Mouse (Mus musculus) lung, adult 2 months (tissue): Measurements from ENCODE around the gene Maea. TPM values are rescaled to one million over a fixed set of nuclear protein-coding genes. Genes with fewer than 3 reads are reported as not detected.

Experiments used
- DNase-seq: peaks from one replicate; pipeline ENCODE4 v3.0.0; 2022
- H3K4me1 ChIP-seq: fragments of 200-500 bp; 2 replicates; pipeline ENCODE4 v1.6.1; 2011; ENCODE audit warnings: low read length; ENCODE audit not compliant: control insufficient read depth, insufficient read depth
- H3K4me3 ChIP-seq: fragments of 200-500 bp; replicated peaks from 2 replicates; pipeline ENCODE3; 2011; ENCODE audit warnings: low read depth, mild to moderate bottlenecking, control low read depth, low read length; ENCODE audit errors: extremely low read depth
- CTCF ChIP-seq: fragments of 200-500 bp; IDR thresholded peaks from 2 replicates; pipeline ENCODE4 v1.5.1; 2011; ENCODE audit warnings: mild to moderate bottlenecking, low read length, control low read depth; ENCODE audit not compliant: insufficient read depth
- POLR2A ChIP-seq: fragments of 200-500 bp; IDR thresholded peaks from 2 replicates; pipeline ENCODE4 v1.6.1; 2011; ENCODE audit warnings: low read depth, mild to moderate bottlenecking, control low read depth, low read length, borderline replicate concordance; ENCODE audit errors: extremely low read depth
- WGBS: fragments of 180-500 bp; shearing (Covaris S2); methylation state at CpG from one replicate; pipeline ENCODE4 v1.1.7; 2018; 5-methylcytosine and 5-hydroxymethylcytosine counted together
- polyA plus RNA-seq: library from polyadenylated mRNA; depleted of rRNA; stranded (reverse); fragments of >200 nt; gene quantifications from 2 replicates; pipeline ENCODE4 v1.2.3, GENCODE M21; 2012; rRNA removed

Maea gene
- polyA plus RNA-seq, 1 experiment = 114 TPM

DNA sequence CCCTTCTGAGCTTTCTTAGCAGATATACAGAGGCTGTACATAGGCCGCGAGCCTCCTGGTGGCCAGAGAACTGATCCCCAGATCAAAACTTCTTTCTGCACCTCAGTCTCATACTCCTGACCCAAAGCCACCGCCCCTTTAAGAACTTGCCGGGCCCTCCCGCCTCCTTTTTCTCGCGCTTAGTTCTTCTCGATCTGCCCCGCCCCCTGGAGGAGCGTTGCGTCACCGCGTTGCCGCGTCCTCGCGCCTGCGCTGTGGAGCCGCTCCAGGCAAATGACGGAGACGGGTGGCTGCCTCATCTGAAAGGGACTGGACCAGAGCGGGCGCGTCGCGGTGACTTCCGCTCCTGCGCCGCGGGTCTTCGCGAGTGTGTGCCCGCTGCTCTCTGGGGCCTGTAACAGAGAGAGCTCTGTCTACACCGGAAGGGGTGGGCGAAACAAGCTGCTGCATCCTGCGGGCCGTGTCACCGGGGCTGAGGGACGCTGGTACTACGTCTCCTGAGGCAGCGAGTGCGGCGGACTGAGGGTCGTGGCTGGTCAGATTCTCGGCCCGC, 43.1 kb downstream of the Maea start, which contains the start of gene Uvssa:
Uvssa (plus strand) TSS at position 248 of the 553 bp plus-strand sequence.
- WGBS = under 1% methylated on average over 46 of the region's 46 CpGs
- peak; percentile 99 for DNase-seq
- Histone ChIP-seq H3K4me3 (peak within 1 kb of the TSS; percentile 76), H3K4me1 (peaks cover 7% of the 10 kb centered on the region; the same call in 1 of the 2 replicates)
- TF ChIP-seq CTCF (0 out of 2 replicates have a peak, but pooled peaks have one; percentile 18), POLR2A (peak; percentile 97)

DNA sequence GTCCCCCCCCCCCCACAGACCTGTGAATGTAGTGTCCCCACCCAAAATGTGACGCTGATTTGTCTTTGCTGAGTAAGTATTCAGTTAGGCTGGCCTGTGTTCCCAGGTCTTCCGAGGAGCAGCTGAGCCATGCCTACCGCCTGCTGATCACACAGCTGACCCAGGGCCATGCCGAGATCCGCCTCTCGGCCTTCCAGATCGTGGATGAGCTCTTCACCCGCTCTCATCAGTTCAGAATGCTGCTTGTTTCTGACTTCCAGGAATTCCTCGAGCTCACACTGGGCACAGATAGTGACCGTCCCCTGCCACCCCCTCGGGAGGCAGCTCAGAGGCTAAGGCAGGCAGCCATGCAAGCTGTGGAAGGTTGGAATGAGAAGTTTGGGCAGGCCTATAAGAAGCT, 52.2 kb downstream of the Maea start:
- WGBS = 84% methylated on average over 11 of the region's 11 CpGs
- DNase-seq = no peak
- no peak overlapping the region for H3K4me3 ChIP-seq
- H3K4me1 ChIP-seq = no peaks in the 10 kb centered on the region
- no peak for TF ChIP-seq CTCF

DNA sequence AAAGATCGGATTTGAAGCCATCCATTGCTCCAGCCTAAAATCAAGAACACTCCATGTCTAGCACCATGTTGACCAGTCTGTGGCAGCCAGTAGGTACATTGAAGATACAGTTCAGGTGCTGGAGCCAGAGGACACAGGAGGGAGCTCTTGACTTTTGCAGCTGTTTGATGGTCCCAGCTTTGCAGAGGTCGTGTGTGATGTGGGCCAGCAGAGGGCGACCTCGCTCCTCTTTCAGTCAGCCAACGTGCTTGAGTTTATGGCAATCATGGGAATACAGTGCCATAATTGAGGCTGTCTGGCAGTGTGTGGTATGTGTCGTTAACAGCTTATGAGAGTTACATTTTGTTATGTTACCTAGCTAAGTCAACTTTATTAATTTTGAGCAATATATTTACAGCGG, 58.5 kb downstream of the Maea start:
- 21% methylated on average over 7 of the region's 7 CpGs for WGBS

DNA sequence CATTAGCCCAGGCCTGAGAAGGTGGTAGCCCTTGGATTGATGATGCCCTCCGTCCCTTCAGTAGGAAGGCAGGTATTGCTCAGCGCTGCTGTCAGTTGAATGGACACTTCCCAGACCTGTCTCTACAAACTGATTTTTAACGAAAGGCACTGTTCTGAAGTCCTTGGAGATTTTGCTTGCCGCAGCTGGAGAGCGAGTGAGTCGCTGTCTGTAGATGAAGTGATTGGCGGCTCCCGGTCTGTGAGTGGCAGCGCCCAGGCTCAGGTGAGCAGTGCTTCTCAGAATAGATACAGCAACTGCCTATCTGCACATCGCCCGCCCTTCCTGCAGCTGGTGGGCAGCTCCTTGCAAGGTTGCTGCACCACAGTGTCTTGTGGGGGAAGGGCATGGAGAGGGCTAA, 60.4 kb downstream of the Maea start:
- no peak for DNase-seq
- TF ChIP-seq POLR2A = no peak
- no peak for TF ChIP-seq CTCF
- H3K4me1 ChIP-seq = no peaks in the 10 kb centered on the region
- H3K4me3 ChIP-seq = no peak overlapping the region
- 92% methylated on average over 11 of the region's 11 CpGs for WGBS

More for the DNA sequence above, 58.5 kb downstream of the Maea start:
- TF ChIP-seq POLR2A (no peak), CTCF (peak; percentile 96)
- peak; percentile 57 for DNase-seq
- Histone ChIP-seq H3K4me3 (no peak overlapping the region), H3K4me1 (no peaks in the 10 kb centered on the region)

DNA sequence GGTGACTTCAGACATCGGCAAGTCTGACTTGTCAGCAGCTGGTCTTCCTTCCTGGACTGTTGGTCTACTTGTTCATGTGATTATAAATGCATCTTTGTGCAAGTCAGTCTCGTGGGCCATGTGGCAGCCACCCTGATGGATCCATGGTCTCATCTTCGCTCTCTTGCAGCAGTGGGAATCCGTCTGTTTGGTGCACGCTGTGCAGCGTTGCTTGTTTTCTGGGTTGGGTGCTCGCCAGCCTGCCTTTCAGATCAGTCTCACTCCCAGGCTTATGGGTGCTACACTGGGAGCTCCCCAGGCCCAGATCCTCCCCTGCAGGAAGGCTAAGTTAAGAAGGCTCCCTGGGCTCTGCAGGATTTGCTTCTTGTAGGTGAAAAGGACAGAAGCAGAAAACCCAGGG, 61.5 kb downstream of the Maea start:
- no peak for DNase-seq
- no peaks in the 10 kb centered on the region for H3K4me1 ChIP-seq
- no peak for TF ChIP-seq CTCF
- TF ChIP-seq POLR2A = no peak
- H3K4me3 ChIP-seq = no peak overlapping the region
- WGBS = 83% methylated on average over 7 of the region's 7 CpGs

DNA sequence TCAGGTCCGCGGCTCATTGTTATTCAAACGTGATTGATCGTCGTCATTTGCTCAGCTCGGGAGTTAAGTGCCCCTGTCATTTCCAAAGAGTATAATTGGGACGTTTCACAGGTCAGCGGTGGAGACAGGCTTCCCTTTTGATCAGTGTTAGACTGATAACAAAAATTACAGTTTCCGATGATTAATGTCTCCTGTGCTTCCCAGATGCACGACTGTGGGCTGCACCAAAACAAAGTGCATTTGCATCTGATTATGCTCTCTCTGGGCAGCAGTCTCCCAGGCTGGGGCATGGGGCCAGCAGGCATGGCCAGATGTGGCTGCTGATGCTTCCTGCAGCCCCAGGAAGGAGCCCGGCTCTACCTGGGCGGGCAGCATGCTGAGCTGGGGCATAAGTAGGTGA, 65.5 kb downstream of the Maea start:
- TF ChIP-seq POLR2A (no peak), CTCF (no peak)
- 64% methylated on average over 12 of the region's 12 CpGs for WGBS
- Histone ChIP-seq H3K4me1 (no peaks in the 10 kb centered on the region), H3K4me3 (no peak overlapping the region)
- no peak for DNase-seq

DNA sequence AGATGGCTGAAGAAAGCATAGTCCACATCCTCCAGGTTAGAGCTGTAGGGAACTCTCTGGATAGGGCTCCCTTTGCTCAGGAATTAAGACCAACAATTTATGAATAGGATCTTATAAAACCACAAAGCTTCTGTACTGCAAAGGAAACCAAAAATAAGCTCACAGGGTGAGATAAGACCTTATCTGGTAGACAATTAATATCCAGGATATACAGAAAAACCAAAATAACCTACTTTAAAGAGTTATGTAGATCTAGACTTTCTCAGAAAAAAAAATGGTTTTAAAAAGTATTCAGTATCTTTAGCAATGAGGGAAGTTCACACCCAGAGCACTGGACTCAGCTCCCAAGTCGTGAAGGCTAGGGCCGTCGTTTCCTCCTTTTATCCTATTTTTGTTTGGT, 85.0 kb downstream of the Maea start:
- Histone ChIP-seq H3K4me1 (no peaks in the 10 kb centered on the region), H3K4me3 (no peak overlapping the region)
- DNase-seq = no peak
- 38% methylated on average over 3 of the region's 3 CpGs for WGBS
- TF ChIP-seq POLR2A = no peak
- TF ChIP-seq CTCF = no peak

Other genes starting within 250 kb of the Maea start
- gene Slc5a1, start 231.3 kb upstream of the Maea start, polyA plus RNA-seq = 1.8 and 2.5 TPM in 2 replicates
- gene Spon2, start 117.1 kb upstream of the Maea start, polyA plus RNA-seq = 27.3 and 47.8 TPM in 2 replicates
- 304 and 332 TPM in 2 replicates for gene Ctbp1, start 60.5 kb upstream of the Maea start, polyA plus RNA-seq
- 4.8 and 5.9 TPM in 2 replicates for gene Uvssa, start 43.0 kb downstream of the Maea start, polyA plus RNA-seq
- gene Nkx1-1, start 98.5 kb downstream of the Maea start, polyA plus RNA-seq = not detected in 2 replicates